Mouse (Mus musculus) kidney, adult 18-20 months (tissue): ENCODE data around the gene Tmem171.

Source experiments
- DNase-seq: peaks from one replicate; pipeline ENCODE4 v3.0.0; 2021

The Tmem171 gene

GRCm38 (mm10) chr13:98638507-98639166, 56.0 kb downstream of the Tmem171 start:
- peak; percentile 69 for DNase-seq

GRCm38 (mm10) chr13:98637145-98637544, 57.5 kb downstream of the Tmem171 start, which contains the start of gene Tmem174:
Tmem174 (minus strand) TSS chr13:98637410.
- DNase-seq, result peak; percentile 75

- DNase-seq, result peak; percentile 57
Observed at GRCm38 (mm10) chr13:98636571-98636970, 58.1 kb downstream of the Tmem171 start.
